Mouse (Mus musculus) G1E-ER4 (cell line): Measurements from ENCODE around the gene Hmga1. TPM values are rescaled to one million over a fixed set of nuclear protein-coding genes. Genes with fewer than 3 reads are reported as not detected.

Experiments used
- GATA1 ChIP-seq: IDR thresholded peaks from one replicate; pipeline ENCODE4 v1.8.0; 2012; ENCODE audit warnings: low read length, inconsistent platforms
- polyA plus RNA-seq: library from polyadenylated mRNA; stranded (reverse); fragments of >175 nt; gene quantifications from 2 replicates; pipeline ENCODE4 v1.2.3, GENCODE M21; 2012

Gene Hmga1
- polyA plus RNA-seq, 1 experiment = 2,596 TPM

GRCm38 (mm10) chr17:27549234-27549633 is 7.1 kb upstream of the Hmga1 start:
- no peak for TF ChIP-seq GATA1

GRCm38 (mm10) chr17:27551393-27551940 is 4.8 kb upstream of the Hmga1 start:
- no peak for TF ChIP-seq GATA1

GRCm38 (mm10) chr17:27552215-27553201 is 3.8 kb upstream of the Hmga1 start:
- TF ChIP-seq GATA1 = no peak

GRCm38 (mm10) chr17:27554062-27554960 is 2.0 kb upstream of the Hmga1 start:
- TF ChIP-seq GATA1 = no peak

GRCm38 (mm10) chr17:27555075-27555511 is 1.2 kb upstream of the Hmga1 start:
- no peak for TF ChIP-seq GATA1

- no peak for TF ChIP-seq GATA1
Observed at GRCm38 (mm10) chr17:27555512-27556172, 655 bp upstream of the Hmga1 start.

DNA sequence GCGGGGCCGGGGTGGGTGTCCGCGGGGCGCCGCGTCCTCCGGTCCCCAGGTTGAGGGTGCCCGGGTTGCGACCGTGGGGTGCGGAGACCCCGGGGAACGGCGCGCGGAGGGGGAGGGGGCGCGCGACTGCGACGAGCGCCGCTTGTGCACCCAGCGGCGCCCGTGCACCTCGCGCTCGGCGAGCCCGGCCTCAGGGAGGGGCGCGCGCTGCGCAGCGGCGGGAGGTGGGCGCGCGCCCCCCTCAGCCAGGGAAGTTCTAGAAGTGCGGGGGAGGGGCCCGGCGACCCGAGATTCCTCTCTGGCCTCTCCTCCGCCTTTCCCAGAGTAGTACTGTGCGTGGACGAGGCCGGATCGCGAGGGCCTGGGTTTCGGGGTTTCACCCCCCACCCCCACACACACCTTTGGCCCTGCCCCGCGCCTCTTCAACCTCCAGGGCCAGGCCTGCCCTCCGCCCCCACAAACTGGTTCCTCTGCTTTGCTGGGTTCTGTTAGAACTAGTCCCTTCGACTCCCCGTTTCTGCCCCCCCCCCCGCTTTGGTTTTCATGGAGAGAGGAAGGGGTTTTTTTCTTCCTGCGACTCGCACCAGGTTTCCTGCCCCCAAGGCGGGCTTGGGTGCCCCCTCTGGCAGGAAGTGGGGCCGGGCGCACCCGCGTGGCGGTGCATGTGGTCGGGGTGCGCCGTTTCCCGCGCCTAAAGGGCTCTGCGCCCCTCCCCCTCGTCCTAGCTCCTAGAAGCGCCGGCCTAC is 1.1 kb downstream of the Hmga1 start:
- TF ChIP-seq GATA1 = no peak

GRCm38 (mm10) chr17:27557927-27558661 is 1.8 kb downstream of the Hmga1 start:
- no peak for TF ChIP-seq GATA1

DNA sequence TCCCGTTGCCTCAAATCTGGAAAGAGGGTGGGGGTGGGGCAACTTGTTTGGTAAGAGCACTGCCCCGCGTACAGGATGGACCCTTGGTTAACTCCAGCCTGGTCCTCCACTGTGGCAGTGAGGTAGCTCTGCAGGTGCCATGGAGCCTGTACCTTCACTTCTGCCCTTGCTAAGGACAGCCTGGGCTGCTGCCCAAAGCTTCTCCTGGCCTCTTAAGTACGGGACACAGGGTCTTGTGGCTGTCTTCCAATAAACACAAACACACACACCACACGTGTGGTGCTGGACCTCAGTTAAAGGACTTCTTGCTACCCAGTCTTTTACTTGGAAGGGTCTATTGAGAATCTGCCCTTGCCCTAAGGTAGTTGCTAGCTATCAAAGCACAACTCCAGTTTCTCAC is 2.5 kb downstream of the Hmga1 start:
- no peak for TF ChIP-seq GATA1

DNA sequence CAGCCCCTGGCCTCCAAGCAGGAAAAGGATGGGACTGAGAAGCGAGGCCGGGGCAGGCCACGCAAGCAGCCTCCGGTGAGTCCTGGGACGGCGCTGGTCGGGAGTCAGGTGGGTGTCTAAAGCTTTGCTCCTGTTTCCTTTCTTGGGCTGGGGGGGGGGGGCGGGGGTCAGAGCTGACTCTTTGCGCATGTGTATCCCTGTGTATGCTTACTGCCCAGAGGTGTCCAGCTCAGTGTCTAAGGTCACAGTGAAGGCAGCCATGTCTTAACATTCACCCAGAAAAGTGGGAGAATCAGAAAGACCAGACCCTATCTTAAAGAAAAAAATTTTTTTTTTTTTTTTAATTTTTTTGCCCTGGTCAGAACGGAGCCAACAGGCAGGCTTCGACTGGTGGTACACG is 3.3 kb downstream of the Hmga1 start:
- no peak for TF ChIP-seq GATA1

DNA sequence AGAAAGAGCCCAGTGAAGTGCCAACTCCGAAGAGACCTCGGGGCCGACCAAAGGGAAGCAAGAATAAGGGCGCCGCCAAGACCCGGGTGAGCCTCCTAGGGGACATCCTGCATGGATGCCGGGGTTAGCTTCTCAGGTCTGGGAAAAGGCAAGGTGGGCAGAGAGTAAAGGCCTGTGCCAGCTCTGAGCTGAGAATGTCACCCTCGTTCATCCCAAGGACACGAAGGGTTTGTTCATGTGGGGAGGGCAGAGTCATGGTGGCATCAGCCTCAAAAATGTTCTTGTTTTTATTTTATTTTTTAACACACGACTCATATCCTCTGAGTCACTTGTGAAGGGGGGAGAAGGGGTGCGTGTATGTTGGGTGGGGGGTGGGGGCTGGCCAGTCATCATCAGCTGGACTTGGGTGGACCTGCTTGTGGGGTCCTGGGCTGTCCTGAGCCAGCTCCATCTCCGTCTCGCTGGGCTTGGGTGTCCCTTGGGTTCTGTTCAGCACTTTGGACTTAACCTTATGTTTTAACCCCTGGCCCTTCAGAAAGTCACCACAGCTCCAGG is 4.7 kb downstream of the Hmga1 start:
- no peak for TF ChIP-seq GATA1

- no peak for TF ChIP-seq GATA1
Observed at GRCm38 (mm10) chr17:27561809-27562526, 5.7 kb downstream of the Hmga1 start.

GRCm38 (mm10) chr17:27563771-27564244 is 7.5 kb downstream of the Hmga1 start:
- TF ChIP-seq GATA1 = no peak
